Mouse (Mus musculus) v-Abl transformed pro-B cells (cell line): Measurements from ENCODE around the gene Gm43302.
"Not testable (repeated sequence)": the region's sequence is repeated elsewhere in the genome, so short reads cannot be mapped to it uniquely, and the experiment has no call there.

ENCODE experiments used
- in situ Hi-C, 2 experiments: fragments of 400-800 bp; cut with MboI; formaldehyde crosslinking; loops; one replicate each; pipeline ENCODE4 v1.15.1; 2025; ENCODE audit not compliant: unreplicated experiment in 2 of 2

Gene Gm43302

DNA sequence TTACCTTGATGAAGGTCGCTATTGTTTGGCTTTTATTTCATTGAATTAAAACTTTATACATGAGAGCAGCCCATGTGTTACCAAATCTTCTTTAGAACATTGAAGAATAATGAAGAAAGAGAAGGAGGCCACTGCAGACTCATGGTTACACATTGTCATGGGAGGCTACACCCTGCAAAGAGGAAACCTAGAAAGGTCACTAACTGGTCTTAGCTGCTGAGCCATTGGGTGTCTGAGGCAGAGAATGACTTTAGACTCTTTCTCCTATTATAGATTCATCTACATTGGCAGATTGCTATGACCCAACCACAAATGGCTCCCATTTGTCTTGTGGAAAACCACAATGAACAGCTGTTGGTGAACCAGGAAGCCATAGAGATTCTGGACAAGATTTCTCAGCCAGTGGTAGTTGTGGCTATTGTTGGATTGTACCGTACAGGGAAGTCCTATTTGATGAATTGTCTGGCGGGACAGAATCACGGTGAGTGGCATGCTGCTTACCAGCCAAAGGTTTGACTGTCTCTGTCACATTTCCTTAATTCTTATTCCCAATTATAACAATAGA is 92.6 kb downstream of the Gm43302 start:
- in situ Hi-C loops: not testable (repeated sequence)

DNA sequence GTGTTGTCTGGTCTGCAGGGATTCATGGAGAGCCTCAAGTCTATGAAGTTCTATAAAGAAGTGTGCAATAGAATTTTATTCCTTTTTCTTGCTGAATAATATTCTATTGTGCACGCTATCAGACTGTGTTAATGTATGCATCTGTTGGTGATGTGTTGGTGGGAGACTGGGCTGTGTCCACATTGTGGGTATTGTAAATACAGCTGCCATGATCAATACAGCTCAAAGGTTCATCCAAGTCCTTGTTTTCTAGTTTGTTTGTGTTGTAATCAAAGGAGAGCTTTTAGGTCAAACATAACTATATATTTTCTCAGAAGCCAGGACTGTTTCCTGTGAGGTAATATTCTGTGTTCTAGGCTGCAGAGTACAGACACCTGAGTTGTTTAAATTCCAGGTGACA is 94.3 kb downstream of the Gm43302 start:
- in situ Hi-C loops: not testable (repeated sequence)

DNA sequence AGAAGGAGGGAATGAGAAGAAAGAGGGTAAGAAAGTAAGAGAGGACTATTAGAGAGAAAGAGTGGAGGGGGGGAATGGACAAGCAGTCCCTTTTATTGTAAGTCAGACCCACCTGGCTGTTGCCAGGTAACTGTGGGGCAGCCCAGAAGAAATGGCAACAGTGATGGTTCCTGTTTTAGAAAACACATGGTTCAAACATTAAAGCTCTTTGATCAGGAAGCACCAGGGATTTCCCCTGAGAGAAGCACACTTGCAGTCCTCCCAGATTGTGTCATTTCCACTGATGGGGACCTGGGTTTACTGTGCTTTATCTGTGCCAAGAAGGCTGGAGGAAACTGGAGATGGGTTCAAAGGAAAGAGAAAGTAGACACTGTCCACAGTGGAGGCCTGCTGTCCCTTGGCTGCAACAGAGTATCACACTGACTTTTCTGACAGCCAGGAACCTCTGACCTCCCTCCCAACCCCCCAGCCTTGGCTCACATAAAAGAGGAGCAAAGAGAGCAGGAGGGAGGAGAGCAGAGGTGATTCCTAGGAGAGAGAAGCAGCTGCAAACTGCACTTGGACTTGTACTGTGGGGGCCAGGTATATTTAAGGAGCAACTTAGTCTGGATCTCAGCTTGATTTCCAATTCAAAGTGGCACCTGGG is 95.5 kb downstream of the Gm43302 start:
- in situ Hi-C loops: not testable (repeated sequence)

DNA sequence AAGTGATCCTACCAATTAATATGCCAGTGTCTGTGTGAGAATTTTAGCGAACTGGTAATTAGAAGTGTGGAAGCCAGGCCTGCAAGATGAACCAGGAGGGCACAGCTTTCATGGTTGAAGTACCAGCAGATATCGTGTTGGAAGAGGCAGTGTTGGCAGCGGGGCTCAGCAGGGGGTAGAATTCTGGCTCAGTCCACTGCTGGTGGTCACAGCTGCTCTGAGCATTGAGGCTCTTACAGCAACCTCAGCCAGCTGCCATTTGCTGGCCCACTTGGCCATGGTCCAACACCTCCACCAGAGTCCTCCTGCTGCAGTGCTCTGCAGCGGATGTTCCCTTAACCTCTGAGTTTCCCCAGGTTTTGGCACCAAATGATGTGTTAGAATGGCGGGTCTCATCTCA is 97.2 kb downstream of the Gm43302 start:
- in situ Hi-C loops: not testable (repeated sequence)

DNA sequence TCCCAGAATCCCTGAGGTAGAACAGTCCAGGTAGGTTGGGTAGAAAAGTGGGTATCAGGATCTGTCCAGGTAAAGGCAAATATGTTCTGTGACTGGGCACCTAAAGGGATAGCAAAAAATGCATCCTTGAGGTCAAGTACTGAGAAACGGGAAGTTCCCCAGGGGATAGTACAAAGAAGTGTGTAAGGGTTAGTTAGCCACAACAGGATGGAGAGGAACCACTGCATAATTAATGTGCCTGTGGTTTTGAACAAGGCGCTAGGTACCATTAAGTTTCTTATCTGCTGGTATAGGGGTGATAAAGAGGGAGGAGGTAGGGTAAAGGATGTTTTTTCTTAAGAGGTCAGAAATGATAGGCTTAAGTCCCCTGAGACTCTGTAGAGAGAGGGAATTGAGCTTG is 101.0 kb downstream of the Gm43302 start:
- in situ Hi-C loops: not testable (repeated sequence)

DNA sequence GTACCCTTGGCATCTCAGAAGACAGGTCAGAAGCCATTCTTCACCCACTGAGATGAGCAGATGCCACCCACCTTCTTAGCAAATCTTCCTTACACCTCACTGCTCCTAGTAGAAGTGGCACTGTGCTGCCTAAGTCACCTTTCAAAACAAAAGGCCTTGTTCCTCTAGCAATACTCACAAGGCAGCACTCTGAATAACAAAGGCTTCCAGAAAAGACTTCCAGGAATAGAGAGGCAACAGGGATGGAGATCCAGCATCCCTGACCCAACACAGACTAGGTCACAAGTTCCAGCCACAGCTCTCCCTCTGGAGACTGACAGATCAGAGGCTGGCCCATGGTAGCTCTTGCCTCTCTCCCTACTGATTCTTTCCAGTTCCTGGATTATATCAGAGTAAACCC is 112.0 kb downstream of the Gm43302 start:
- in situ Hi-C loops: no loop called here
